Mouse (Mus musculus) left cerebral cortex, postnatal 25 days (tissue): ENCODE data around the gene Olfml2b. TPM values are rescaled to one million over a fixed set of nuclear protein-coding genes. Genes with fewer than 3 reads are reported as not detected.

Experiments used
- DNase-seq, 2 experiments: peaks; one replicate each; pipeline ENCODE4 v3.0.0; 2022; ENCODE audit warnings: low spot score in 2 of 2, mixed read lengths in 1 of 2
- intact Hi-C: fragments of 180-260 bp; cut with DNase I; formaldehyde crosslinking; loops from one replicate; pipeline ENCODE4 v1.15.1; 2025
- total RNA-seq, 2 experiments: library from RNA; stranded (reverse); gene quantifications; 2 replicates each; pipeline ENCODE4 v1.2.3; 2021

Gene Olfml2b
- total RNA-seq, 2 experiments from 2014 or later, result 2.5 to 4.0 TPM

DNA sequence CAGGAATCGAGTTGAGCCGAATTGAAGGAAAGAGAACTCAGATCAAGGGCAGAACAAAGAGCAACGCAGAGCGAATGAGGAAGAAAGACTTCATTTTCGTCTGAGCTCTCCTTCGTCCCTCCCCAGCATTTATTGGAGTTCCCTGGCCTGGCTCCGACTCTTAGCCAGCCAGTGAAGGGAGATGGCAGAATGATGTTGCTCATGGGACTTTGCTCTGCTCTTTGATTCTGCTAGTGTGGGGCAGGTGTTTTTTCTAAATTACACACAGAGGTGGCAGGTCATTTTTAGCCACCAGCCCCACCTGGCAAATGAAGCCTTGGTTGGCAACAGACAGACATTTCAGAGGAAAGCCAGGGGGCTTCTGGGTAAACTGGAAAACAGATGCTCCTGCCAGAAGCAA, 5.4 kb upstream of the Olfml2b start:
- no peak for DNase-seq
- intact Hi-C loops, result loop anchor here (10.0 kb wide), 1 partner anchor 136 kb away; no protein-coding TSS in a partner anchor

DNA sequence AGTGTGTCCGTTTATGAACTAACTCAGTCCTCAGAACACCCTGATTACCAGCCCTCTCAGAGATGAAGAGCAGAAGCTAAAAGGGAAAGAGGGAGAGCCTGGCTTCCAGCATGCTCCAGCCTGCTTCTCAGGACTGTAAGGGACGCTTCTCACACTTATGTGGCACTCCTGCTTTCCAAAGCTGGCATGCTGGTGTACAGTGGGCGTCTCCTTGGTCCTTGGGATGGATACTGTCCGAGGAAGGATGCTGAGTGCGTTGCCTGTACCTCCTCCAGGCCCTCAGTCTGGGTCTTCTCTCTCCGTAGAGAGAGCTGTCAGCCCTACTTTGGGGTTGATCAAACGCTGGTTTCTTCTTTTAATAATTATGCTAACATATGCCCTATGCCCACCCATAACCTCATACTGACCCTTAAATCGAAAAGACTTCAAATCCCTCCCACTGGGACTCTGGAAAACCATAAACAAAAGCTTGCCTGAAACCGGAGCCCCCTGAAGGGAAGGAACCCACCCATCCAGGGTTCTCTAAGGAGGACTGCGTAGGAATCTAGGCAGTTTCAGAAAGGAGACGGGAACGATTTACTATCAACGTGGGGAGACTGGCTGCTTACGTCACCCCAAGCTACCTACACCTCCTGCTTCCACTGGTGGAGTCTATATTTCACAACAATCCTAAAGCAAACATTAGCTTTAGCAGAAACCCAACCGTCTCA, 1.7 kb downstream of the Olfml2b start:
- peak in 1 of 2 experiments; percentile 19 for DNase-seq
- intact Hi-C loops, result no loop called here

DNA sequence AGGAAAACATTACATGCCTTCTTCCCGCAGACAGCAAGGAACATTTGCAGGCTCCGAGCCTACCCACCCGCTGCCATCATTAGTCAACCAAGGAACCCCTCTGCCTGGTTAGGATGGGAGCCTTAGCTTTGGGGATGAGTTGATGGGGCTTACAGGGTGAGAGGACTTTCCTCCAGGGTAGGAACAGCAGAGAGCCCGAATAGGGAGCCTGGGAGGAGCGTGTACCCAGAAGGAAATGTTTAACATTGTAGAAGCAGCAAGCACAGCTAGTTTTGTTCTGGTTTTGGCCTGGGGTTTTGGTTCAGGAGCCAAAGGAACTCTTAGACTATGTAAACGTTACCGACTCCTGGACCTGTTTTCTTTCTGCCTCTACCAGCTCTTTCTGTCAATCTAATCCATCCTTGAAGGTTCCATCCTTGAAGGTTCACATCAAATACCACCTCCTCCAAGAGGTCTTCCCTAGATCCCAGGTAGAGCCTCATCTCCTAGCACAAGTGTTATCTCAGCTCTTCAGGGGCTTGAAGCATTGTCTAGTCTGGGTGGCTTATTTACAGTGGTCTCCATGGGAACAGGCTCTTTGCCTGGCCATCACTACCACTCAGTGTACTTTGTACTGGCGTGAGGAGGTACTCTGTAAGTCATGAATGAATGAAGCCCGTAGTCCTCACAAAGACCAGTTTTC, 2.4 kb downstream of the Olfml2b start:
- intact Hi-C loops, result no loop called here
- DNase-seq, result no peak

DNA sequence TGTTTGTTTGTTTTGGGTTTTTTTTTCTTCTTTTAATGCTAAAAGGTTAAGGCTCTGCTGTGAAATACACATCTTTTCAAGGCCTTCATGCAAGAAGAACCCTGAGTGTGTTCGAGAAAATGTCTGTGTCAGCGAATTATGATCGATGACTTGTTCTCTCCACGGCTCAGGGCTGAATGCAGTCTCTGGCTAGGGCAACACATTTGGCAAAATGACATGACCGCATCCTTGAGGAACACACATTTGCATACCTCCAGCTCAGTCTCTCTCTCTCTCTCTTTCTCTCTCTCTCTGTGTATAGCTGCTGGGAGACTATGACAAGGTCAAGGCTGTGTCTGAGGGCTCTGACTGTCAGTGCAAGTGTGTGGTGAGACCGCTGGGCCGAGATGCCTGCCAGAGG, 3.0 kb downstream of the Olfml2b start:
- DNase-seq, result no peak
- intact Hi-C loops, result no loop called here

DNA sequence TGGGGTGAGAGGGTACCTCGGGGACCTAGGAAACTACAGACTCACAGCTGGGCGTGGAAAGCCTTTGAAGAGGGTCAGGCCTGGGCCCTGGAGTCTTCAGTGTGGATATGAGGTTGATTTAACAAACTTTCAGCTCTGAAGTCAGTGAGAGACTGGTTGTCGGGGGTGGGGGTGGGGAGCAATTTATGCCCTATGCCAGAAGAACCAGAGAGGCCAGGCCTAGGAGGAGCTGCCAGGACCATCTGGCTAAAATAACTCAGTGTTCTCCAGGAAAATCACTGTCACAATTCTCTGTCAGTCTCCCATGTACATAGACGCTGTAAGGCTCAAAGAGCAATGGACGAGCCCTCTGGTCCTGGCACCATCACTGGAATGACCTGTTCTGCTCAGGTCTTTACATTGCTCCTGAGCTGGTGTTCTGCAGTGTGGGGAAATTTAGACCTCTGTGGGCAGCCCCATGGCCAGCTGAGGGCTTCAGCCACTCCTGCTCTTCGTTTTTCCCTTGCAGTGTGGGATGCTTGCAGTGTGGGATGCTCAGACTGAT, 3.7 kb downstream of the Olfml2b start:
- intact Hi-C loops, result no loop called here

DNA sequence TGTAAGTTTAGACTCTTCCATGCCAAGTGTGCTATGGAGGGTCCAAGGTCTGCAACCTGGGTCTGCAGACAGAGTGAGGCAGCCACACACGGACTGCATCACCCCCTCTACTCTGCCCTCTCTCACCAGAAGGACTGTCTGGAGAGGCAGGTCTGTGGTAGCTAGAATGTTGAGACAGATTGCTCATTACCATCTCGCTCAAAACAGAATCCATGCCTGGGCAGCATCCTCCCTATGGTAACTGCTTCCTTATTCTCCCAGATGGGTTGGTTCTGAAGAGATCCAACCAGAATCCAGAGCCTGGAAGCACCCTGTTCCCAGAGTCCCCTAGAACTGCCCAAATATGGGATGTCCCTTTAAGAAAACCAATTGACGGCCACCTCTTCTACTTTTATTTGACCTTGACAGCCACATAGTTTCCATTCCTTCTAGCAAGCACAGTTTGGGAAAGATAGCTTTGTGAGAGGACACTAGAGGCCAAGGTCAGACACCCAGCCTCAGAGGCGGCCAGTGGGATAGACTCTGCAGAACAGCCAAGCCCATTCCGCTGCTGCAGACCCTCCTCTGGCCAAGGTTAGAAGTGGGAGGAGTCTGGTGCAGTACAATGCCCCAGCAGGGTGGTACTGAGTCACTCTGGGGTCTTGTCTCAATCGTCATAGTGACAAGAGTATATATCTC, 6.9 kb downstream of the Olfml2b start:
- DNase-seq, result peak in 1 of 2 experiments; percentile 35
- intact Hi-C loops, result loop anchor here (5.0 kb wide), 1 partner anchor 51 kb away; no protein-coding TSS in a partner anchor

More for the DNA sequence above, 3.7 kb downstream of the Olfml2b start:
- DNase-seq, result no peak

DNA sequence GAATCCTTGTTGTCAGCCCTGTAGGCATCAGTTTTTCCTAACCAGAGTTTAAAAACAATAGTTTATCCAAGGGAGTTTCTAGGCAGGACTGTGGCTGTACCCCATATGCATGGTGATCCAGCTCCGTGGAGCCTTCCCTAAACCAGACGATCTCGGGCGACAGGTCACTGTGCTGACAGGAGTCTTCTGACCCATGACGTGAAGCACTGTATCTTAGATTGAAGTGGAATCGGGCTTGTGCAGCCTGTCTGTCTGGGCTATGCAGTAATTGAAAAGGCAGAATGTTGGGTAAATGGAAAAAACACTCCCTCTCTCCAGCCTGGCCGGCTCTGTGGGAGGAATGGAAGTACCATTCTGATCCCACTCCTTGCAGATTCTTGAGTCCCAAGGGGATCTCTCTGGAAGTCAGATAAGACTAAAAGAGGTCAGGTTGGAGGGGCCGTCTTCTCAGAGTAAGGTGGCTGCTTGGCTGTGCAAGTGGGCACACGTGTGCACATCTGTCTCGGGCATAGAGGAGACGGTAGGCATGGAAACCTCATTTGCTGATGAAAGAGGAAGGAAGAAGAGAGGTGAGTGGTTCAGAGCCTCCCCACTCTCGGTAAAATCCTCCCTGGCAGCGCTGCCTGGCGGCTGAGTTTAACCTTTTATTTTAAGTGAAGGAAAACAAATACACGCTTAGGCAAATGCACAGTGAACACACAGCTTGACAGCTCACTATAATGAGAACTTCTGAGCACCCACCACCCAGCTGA, 7.8 kb downstream of the Olfml2b start:
- no peak for DNase-seq
- intact Hi-C loops, result loop anchor here (5.0 kb wide), 1 partner anchor 50 kb away; no protein-coding TSS in a partner anchor

DNA sequence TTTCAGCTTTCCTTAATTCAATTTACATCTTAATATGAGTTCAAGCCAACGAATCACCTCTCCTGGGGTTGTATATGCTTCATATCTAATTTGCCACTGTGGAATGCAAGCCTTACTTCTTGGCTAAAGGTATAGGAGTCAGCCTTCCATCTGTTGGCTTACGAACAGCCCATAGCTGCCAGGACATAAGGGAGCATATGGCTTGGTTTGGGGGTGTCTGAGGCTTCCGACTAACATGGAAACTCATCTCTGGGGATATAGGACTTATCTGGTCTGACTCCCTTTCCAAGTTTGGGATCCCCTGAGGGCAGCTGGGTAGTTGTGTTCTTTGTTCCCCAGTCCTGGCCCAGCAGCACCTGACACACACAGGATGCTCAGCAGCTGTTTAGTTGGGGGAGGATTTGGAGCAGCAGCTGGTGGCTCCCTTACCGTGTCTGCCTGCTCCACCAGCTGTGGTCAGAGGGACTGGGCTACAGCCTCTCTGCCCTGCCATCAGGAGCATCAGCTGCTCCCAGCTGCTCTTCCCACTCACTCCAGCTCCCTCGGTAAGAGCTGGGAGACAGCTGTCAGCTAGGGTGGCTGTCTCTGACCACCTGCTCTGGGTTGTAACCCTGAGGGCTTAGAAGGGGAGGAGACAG, 11.1 kb downstream of the Olfml2b start:
- intact Hi-C loops, result no loop called here
- DNase-seq, result peak in 1 of 2 experiments; percentile 74

DNA sequence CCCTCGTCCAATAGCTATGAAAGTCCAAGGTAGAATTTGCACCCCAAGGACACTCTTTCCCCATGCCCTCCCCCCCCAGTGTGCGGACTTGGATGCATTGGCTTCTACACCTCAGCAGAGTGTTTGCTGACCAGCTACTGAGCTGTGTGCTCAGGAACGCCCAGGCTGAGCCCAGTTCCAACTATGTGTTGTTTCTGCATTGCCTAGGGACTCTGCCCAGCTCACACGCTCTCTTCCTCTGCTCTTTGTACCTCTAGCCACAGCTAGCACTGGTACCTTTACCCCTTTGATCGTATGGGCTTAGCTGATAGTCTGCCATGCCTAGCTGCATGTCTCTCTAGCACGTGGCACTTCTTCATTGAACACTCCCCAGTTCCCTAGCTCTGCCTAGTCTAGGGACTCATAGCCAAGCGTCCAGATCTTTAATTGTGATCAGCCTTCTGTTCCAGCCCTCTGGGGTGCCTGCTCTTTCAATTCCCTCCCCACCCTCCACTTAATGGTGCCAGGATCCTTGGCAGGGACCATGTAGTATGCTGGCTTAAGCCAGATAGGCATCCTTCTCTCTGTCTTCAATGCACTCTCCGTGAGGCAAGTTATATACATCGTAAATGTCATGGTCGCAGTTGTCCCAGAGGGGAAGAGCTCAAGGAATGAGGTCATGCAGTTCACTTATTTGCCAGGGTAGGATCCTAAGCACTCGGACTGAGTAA, 12.3 kb downstream of the Olfml2b start:
- no peak for DNase-seq
- intact Hi-C loops, result no loop called here

DNA sequence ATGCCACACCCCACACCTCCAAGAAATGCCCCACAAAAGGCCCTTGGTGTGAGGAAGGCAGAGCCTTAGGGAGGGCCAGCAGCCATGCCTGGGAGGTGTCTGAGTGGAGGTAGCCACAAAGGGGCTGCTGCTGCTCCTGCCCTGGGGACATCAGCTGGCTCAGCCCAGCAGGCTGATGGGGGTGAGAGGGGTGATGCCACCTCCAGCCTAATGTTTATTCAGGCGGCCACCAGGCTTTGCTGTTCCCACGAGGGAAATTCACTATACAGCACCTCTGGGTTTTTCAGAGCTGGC, 12.8 kb downstream of the Olfml2b start:
- DNase-seq, result no peak
- intact Hi-C loops, result no loop called here

DNA sequence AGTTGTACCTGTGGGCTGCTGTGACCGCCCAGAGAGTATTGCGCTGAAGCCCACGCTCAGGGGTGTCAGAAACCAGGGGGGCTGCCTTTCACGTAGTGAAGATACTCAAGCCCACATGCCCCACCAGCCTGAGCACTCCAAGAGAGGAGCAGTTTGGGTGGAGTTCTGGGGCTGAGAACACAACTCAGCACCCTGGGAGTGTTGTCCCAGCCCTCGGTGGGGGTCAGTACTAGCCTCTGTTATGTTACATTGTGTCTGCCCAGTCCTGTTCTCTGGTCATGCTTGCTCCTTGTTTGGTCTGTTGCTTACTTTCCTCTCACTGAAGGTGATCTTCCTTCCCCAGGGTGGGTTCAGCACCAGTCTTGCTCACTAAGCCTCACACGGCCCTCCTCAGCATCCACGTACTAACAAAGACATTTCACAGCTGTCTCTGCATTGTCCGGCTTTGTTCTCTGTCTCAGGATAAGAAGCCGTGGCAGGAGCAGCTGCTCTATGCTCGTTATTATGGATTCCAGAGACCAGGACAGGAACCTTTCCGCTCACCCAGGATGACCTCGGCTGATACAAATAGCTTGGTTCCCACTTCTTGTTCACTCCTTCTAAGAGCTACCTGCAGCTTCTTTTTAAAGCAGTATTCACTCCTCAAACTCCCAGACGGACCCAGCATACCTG, 13.4 kb downstream of the Olfml2b start:
- intact Hi-C loops, result no loop called here
- no peak for DNase-seq

DNA sequence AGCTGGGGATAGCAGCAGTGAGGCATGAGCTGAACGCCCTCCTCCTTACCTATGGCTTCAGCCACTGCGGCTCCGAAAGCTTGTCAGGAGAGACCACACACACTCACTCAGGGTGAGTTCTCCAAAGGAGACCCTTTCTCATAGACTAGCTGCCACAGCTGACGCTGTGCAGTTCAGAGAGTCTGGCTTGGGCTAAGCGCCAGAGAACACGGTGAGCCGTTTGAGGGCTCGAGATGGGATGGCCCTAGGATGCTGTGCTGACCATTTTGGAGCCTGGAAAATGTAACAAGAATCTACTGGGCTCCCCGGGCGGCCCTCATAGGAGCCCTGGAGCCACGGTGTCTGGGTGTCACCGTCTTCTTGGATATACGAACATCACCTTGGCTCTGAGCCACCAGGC, 14.9 kb downstream of the Olfml2b start:
- intact Hi-C loops, result no loop called here
- DNase-seq, result no peak

DNA sequence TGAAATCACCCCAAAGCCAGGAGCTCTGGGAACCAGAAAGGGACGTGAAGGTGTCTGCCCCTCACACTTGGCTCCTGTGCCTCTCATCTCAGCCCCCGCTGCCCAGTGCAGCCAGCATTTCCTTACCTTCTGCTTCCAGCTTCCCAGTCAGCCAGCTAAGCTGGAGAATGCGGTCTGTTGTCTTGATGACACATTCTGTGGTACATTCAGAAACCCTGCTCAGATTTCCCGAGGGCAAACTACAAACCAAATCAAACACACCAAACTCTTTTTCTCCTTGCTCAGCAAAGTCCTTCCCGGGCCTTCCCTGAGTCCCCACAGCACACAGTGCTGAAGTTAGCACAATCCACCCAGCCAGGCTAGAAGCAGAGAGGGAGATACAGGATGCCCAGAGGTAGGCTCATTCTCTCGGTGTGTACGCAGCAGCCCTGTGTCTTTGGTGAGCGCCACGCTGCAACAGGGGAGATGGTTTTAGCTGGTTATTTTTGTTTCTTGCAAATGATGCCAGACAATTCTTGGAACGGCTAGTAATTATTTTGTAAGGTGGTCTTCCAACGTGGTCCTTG, 20.4 kb downstream of the Olfml2b start:
- DNase-seq, result no peak
- intact Hi-C loops, result no loop called here

DNA sequence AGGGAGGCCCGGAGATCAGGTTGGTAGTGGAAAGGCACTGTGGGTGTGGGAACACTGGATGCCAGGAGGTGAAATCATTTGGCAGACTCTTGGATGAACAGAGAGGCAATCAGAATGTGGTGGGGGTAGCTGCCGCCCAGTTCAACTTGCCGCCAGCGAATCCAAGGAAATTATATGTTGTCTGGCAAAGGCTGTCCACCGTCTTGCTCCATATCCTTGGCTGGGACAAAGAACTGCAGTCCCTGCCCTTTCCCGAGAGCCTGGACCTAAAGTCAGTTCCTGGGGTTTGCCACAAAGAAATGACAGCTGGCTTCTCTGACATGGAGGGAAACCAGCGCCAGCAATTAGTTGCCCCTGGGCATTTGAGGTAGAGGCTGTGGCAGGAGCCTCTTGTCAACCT, 20.9 kb downstream of the Olfml2b start:
- intact Hi-C loops, result no loop called here
- DNase-seq, result no peak

DNA sequence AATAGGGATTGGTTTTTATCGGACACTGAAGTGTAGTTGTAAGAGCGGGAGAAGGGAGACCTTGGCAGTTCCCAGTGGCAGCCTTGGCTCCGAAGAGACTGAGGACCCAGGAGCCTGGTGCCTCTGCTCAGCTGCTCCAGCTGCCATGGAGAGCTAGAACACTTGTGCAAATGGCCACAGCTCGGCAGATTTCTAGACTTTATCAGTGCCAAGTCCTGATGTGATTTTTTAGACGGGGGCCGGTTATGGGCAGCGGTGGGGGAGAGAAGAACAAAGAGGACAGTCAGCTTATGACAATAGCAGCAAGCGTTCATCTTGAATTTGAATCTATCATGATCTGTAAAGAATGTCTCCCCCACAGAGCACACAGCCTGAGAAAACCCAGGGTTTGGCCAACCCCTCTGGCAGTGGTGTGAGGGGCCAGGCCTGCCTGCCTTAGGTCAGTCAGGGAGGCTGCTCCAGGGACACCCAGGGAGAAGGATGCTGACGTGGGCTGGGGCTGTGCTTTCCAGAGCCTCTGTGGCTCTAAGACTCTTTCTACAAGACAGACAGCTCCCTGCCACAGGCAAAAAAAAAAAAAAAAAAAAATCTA, 29.9 kb downstream of the Olfml2b start:
- DNase-seq, result no peak
- intact Hi-C loops, result no loop called here

DNA sequence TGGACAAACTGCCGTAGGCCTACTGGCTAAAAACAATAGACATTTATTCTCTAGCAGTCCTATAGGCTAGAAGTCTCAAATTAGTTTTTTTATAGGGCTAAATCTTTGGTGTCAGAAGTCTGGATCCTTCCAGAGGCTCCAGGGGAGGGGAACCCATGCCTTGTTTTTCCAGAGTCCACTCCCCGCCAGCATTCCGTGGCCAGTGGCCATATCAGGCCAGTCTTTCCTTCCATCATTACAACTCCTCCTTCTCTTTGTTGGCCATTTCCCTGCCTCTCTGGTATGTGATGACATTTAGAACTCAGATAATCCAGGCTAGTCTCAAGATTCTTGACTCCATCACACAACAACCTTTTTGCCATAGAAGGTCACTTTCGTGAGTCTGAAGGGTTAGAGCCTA, 33.3 kb downstream of the Olfml2b start:
- no peak for DNase-seq
- intact Hi-C loops, result no loop called here

DNA sequence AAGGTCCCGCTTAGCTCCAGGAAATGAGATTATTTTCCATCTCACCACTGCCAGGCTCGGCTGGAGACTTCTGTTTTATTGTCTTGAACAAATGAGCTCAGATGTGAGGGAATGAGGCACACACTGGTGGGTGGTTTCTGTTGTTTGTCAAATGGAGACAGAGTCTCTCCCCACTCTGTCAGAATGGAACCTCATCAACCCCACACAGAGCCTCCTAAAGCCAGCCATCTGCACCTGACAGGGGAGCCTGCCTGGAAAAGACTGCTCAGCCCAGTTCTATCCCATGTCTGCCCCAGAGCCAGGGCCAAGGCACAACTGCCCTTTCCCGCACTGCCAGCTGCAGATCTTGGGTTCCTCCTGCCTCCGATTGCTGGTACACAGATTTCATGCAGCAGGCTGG, 34.5 kb downstream of the Olfml2b start:
- intact Hi-C loops, result no loop called here
- DNase-seq, result no peak

DNA sequence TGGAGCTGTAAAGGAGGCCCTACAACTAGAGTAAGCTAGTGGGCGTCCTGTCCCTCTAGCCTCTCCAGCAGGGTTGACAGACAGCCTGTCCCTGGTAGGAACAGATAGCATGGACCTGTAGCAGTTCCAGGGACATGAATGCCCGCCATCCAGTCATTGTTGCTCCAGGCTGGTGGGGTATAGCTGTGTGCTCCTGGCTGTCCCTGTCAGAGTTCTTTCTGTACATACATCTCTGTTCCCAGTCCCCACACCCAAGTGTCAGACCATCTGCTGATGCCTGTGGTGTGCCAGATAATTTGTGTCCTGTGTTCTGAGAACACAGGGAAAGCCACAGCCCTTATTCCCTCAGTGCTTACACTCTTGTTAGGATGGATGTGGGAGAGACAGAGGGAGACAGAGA, 35.3 kb downstream of the Olfml2b start:
- intact Hi-C loops, result no loop called here
- DNase-seq, result no peak
